Mouse (Mus musculus) stomach, postnatal 0 days (tissue): Measurements from ENCODE around the gene Nckap5.

Experiments
- CTCF ChIP-seq: IDR thresholded peaks from 2 replicates; pipeline ENCODE4 v1.5.1; 2016; ENCODE audit warnings: antibody characterized with exemption, low read depth, mild to moderate bottlenecking, moderate library complexity
- EP300 ChIP-seq: optimal IDR thresholded peaks from 2 replicates; pipeline ENCODE3; 2016; ENCODE audit warnings: antibody characterized with exemption

- no peak for TF ChIP-seq CTCF
- no peak for TF ChIP-seq EP300
Measured at GRCm38 (mm10) chr1:126860537-126860936, 29.9 kb upstream of the Nckap5 start.
